Mouse (Mus musculus) cerebellum, adult 9-11 months (tissue): Measurements from ENCODE around the gene Rogdi.

Experiments used
- DNase-seq: peaks from one replicate; pipeline ENCODE4 v3.0.0; 2022

Gene Rogdi

GRCm38 (mm10) chr16:5013054-5013838 lies at the start of gene Rogdi:
Gene Rogdi (minus strand): TSS chr16:5013553.
- peak; percentile 100 for DNase-seq

- no peak for DNase-seq
Measured at GRCm38 (mm10) chr16:5058114-5058513, 44.8 kb upstream of the Rogdi start.

GRCm38 (mm10) chr16:5050251-5051110 lies 37.1 kb upstream of the Rogdi start:
- DNase-seq, result peak; percentile 85

- DNase-seq, result peak; percentile 100
Measured at GRCm38 (mm10) chr16:5049774-5050234, 36.5 kb upstream of the Rogdi start, which contains the start of the genes Glyr1 and Ubn1. Gene Glyr1 (minus strand): TSS chr16:5049863. Gene Ubn1 (plus strand): TSS chr16:5050057.

- no peak for DNase-seq
Measured at GRCm38 (mm10) chr16:5049182-5049773, 35.9 kb upstream of the Rogdi start.

GRCm38 (mm10) chr16:5045322-5045721 lies 32.0 kb upstream of the Rogdi start:
- no peak for DNase-seq

GRCm38 (mm10) chr16:5036649-5037234 lies 23.4 kb upstream of the Rogdi start:
- DNase-seq, result no peak

- DNase-seq, result no peak
Measured at GRCm38 (mm10) chr16:5035591-5035990, 22.2 kb upstream of the Rogdi start.

DNA sequence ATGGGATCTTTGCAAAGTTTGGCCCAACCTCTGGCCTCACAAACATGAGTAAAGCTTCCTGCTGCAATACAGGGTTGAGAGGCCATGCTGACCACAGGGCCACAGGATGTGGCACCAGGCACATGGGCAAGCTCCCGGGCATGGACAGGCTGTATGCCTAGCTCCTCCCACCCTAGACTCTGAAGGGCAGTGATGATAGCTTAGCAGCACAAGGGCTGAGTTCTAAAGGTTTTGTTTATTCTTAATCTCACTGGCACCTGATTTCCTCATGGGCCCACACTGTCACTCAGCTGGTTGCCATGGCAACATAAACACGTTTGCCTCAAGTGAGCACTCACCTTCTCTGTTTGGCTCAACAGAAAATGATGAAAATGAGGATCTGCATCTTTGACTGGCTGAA lies 16.5 kb upstream of the Rogdi start:
- DNase-seq, result no peak

- DNase-seq, result no peak
Measured at GRCm38 (mm10) chr16:5024021-5024420, 10.7 kb upstream of the Rogdi start.

- DNase-seq, result peak; percentile 28
Measured at GRCm38 (mm10) chr16:5014578-5014977, 1.2 kb upstream of the Rogdi start.

DNA sequence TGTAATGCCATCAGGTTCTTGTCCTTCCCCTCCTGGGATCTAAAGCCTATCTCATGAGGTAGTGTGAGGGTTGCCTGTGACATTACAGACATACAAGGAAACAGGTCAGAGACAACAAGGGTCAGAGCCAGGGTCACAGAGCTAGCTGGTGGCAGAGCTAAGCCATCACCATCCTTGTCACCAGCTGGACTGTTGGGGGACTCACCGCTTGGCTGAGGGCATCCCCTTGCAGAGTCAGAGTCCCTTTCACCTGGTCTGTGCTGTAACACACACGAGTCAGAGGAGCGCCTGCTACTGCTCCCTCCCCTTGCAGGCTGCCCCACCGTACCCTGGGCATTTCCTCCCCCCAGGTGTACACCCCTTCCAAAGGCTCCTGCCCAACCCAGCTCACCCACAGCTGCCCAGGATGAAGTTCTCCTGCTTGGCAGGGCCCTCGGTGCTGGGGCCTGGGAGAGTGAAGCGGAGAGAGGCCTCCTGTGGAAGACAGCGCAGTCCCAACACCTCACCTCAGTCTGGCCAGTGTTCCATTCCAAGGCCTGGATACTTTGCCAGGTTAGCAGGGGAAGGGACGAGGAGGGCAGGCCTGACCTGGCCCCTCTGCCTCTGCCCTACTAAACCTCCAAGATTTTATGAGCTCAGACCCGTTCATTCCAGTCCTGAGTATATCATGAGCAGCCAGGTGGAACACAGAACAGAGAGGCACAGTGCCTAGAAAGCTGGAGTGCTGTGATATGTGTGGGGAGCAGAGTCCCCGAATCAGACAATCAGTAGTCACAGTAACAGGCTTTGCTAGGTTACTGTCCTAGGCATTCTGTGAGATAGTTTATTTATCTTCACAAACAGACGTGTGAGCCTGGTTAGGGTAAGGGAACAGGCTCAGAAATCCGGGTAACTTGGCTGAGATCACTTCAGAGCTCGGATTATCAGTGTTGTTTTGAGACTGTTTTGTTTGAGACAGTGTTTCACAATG lies 1.0 kb downstream of the Rogdi start:
- DNase-seq, result peak; percentile 52

DNA sequence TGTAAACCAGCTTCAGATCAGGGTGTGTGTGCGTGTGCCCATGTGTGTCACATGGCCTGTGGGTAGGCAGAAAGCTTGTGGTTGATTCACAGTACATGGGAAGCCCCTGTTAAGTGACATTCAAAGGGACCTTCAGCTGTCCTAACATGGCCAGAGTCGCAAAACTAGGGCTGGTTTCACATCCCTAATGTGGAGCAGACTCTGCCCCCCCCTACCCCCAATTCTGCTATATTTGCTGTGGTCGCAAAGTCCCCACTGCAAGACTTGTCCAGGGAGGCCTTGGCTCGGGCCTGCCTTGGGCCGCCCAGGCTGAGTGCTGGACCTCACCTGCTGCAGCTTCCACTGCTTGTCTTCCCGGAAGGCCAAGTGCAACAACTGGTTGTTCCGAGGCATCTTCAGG lies 2.1 kb downstream of the Rogdi start:
- peak; percentile 16 for DNase-seq

DNA sequence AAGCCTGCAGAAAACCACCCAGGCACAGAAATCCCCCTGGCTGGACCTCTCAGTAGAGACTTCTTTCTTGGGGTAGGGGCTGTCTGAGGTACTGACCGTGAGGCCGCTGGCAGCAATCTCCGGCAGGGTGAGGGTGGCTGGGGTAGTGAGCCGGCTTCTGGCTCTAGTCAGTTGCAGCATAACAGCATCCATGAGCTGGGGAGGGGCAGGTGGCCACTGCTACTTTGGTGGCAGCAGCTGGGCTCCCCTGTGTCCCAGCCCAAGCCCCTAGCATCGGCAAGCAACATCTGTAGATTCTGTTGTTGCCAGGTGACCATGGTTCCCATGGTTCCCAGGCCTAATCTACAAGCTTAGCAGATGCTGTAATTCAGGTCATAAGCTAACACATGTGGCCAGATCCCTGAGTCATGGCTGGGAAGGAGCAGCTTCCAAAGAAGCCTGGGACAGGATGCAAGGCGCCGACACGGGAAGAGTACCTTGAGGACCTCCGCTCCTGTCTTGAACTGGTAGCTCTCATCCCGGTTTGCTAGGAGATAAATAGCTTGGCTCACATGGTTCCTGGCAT lies 2.9 kb downstream of the Rogdi start:
- DNase-seq, result peak; percentile 21

DNA sequence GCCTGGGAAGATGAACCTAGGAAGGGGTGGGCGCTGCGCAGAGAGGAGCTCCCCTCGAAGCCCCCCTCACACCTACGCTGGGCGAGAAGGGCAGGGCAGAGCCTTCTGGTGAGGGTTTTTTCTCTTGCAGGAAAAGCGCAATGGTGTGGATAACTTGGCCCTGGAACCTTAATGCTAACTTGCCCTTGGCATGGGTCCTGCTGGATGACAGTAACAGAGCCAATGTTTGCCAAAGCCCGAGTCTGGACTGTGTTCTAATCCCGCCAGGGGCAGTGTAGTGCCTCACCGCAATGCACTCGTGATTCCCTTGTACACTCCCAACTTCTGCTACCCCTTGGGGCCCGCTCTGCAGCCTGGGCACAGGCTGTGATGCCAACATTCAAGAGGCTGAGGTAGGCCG lies 5.3 kb downstream of the Rogdi start:
- peak; percentile 20 for DNase-seq

DNA sequence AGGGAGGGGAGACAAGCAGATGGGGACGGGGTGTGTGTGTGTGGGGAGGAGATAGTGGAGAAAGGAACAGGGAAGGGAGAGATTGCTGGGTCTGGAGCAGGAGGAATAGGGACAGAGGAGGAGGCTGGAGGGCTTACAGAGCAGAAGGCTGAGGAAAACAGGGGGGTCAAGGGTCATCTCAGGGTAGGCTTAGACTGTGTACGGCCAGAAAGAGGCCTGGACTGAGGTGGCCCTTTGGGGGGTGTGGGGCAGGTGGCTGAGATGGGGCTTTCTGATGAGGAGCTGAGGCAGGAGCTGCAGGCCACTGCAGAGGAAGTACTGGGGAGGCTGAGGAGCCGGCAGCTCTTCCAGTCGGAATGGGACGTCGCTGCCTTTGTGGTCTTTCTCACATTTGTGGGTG lies 5.9 kb downstream of the Rogdi start:
- no peak for DNase-seq

GRCm38 (mm10) chr16:5007067-5007466 lies 6.3 kb downstream of the Rogdi start, which contains the start of gene Smim22:
Gene Smim22 (plus strand): TSS chr16:5007288.
- no peak for DNase-seq

DNA sequence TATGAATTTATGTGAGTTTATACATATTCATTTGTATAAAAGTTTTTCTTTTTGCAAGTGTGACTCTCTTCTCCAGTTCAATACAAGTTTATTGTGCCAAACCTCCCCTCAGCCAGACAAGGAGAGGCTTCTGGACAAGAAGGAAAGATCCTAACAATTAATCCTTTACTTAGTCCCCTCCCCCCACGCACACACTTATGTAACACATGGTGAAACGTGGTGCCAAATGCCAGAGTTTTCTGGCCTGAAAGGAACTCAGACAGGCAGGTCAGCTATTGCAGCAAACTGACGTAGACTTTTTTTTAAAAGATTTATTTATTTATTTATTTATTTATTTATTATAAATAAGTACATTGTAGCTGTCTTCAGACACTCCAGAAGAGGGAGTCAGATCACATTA lies 12.7 kb downstream of the Rogdi start:
- DNase-seq, result no peak

DNA sequence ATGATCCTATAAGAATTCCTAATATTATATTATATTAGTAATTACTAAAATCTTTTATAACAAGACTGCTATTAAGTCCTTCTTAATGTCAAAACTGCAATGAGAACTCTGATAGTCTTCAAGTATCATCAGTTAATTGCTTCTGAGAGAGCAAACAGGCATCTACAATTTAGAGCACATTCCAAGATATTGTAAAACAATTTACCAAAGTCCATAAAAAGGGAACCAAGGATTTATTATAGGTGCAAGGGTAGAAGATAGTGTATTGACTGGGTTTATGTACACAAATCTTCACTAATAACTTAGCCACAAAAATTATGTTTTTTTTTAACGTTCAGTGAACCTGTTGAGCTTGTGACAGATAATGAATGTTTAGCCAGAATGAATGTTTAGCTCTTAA lies 14.4 kb downstream of the Rogdi start:
- DNase-seq, result no peak

DNA sequence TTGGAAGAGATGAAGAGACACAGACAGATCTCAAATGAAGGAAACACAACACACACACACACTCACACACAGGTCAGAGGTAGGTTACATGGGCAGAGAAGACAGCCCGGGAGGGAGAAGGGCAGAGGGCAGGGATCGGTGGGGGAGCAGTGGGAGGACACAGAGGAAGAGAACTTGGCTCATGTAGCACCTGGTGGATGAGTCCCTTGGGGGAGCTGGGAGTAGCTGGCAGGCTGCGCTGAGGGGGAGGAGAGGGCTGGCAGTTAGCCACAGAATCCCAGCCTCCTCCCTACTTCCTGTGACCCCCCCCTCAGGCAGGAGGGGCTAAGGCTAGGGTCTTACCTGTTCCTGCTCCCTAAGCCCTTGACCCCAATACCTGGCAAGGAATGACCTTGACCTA lies 15.8 kb downstream of the Rogdi start, which contains the start of gene Sept12:
Gene Sept12, minus strand, starts transcription at position 300 of the 400 bp plus-strand sequence.
- DNase-seq, result no peak

- no peak for DNase-seq
Measured at GRCm38 (mm10) chr16:4993276-4993675, 20.1 kb downstream of the Rogdi start.
